Mouse (Mus musculus) sigmoid colon, adult 10 weeks (tissue): ENCODE data around the gene A230050P20Rik. TPM values are rescaled to one million over a fixed set of nuclear protein-coding genes. Genes with fewer than 3 reads are reported as not detected.

Experiments
- polyA plus RNA-seq: library from polyadenylated mRNA; stranded (reverse); fragments of 350-450 nt; fragmentation: Illumina TruSeq; extraction: RNeasy Lipid Tissue Mini Kit (QIAGEN cat#74804); gene quantifications from one replicate; pipeline ENCODE4 v1.2.3, GENCODE M21; 2014; ENCODE audit warnings: low read depth, low replicate concordance

The A230050P20Rik gene
- 6.5 TPM for polyA plus RNA-seq

DNA sequence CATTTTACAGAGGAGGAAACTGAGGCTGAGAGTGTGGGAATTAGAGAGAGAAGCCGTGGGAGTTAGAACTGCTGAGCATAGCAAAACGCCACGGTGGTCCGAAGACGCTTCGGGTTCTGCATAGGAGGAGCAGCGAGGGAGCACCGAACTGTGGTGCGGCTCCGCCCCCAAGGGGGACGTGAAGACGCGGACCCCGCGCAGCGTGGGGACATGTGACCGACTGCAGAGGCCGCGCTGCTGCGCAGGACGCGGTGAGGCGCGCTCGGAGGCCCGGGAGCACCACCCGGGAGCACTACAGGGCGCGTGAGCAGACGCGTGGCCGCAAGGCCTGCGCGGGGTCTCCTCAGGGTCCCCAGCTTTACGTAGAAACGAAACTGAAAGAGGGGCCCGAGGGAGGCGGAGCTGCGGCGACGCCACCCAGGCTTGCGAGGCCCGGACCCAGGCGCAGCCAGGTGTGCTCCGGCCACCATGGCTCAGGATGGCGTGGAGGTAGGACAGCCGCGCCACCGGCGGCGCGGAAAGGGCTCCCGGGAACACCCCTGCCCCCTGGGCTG lies at the start of gene A230050P20Rik:
Gene A230050P20Rik (plus strand): TSS at position 195 of the 554 bp plus-strand sequence.

DNA sequence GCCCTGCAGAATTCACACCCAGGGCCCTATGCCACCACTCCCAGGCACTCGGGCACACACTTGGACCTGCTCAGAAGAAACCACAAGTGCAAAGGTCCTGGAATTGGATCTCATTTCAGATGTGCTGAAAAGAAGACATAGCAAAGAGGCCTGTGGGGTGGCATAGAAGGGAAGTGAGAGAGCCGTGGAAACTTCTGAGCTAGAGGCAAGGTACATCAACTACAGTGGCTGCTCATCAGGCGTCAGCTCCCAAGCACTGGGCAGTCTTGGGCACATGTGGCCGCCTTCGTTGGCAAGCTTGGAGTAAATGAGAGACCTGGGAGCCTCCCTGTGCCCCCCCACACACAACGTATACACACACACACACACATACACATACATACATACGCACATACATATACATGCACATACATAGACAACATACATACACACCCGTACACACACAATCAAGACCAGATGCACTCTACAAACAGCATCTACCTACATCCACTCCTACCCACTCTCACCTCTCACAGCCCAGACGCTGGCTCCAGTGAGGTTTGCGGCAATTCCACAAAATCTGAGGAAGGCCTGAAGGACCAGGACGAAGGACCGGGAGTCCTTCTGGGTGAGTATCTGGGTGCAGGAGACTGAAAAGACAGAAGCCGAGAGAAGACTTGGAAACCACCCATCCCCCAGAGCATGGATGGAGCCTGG lies 10.8 kb downstream of the A230050P20Rik start, which contains the start of gene Angptl6:
Gene Angptl6 (minus strand): TSS at position 631 of the 696 bp plus-strand sequence.

DNA sequence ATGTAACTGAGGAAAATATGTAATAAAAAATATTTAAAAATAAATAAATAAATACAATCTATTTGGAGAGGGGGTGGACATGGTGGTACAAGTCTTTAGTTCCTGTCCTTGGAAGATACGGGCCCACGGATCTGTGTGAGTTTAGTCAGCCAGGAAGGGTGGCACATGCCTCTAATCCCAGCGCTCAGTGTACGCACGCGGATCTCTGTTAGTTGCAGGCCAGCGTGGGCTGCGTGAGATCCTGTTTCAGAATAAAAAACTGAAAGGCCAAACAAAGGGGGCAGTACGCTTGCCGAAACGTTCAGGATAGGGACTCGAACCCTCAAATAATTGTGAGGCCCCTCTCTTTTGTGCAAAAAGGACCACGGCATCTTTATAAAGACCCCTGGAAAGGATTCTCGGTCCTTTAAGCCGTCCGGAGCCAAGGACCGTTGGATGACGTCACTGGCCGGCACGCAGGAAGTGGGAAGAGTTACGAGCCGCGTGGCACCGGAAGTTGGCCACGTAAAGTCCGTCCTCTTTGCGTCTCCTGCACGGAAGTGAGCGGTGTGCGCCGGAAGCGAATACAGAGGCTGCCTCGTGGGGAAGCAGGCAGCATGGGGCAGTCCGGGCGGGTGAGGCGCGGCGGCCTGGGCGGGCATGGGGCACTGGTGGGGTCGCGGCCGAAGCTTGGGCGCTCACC lies 19.4 kb downstream of the A230050P20Rik start, which contains the start of gene Ppan:
Gene Ppan (plus strand): TSS at position 472 of the 682 bp plus-strand sequence.

DNA sequence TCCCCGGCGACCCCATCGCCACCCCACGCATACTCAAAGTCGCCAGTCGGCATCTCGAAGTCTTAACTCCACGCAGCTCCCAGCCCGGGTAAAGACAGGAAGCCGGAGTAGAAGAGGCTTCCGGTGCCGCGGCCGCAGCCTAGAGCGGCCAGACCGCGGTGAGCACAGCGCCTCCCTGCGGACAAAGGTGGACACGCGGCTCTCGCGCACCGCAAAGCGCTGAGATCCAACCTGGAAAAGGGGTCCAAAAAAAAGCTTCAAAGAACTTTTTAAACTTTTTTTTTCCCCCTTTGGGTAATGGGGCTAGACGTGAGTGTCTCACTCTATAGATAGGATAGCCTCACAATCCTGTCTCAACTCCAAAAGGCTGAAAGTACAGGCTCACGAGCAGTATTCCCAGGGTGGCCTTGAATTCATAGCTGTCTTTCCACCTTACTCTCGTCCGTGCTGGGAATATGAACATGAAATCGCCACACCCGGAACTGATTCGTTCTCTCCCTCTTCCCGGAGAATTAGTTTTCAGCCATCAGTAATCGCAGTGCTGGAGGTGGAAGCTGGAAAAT lies 30.1 kb downstream of the A230050P20Rik start, which contains the start of gene Eif3g:
Gene Eif3g (minus strand): TSS at position 113 of the 563 bp plus-strand sequence.

Other genes starting within 250 kb of the A230050P20Rik start
- gene Ubl5, start 225.8 kb upstream of the A230050P20Rik start, polyA plus RNA-seq, result 57.3 TPM
- gene Fbxl12, start 223.9 kb upstream of the A230050P20Rik start, polyA plus RNA-seq, result 7.3 TPM
- 0.85 TPM for gene Pin1, start 216.5 kb upstream of the A230050P20Rik start, polyA plus RNA-seq
- 0.79 TPM for gene Olfm2, start 122.3 kb upstream of the A230050P20Rik start, polyA plus RNA-seq
- 0.38 TPM for gene Col5a3, start 53.6 kb upstream of the A230050P20Rik start, polyA plus RNA-seq
- not detected for gene Rdh8, start 50.1 kb upstream of the A230050P20Rik start, polyA plus RNA-seq
- not detected for gene Angptl6, start 11.1 kb downstream of the A230050P20Rik start, polyA plus RNA-seq
- 1.1 TPM for gene Ppan, start 19.5 kb downstream of the A230050P20Rik start, polyA plus RNA-seq
- gene Eif3g, start 30.0 kb downstream of the A230050P20Rik start, polyA plus RNA-seq, result 25.4 TPM
- gene Dnmt1, start 91.2 kb downstream of the A230050P20Rik start, polyA plus RNA-seq, result 7.5 TPM
- 0.66 TPM for gene S1pr2, start 108.1 kb downstream of the A230050P20Rik start, polyA plus RNA-seq
- 1.6 TPM for gene Mrpl4, start 134.1 kb downstream of the A230050P20Rik start, polyA plus RNA-seq
- 4.6 TPM for gene Icam1, start 147.3 kb downstream of the A230050P20Rik start, polyA plus RNA-seq
- gene Icam4, start 160.7 kb downstream of the A230050P20Rik start, polyA plus RNA-seq, result not detected
- not detected for gene Icam5, start 163.4 kb downstream of the A230050P20Rik start, polyA plus RNA-seq
- not detected for gene Zglp1, start 198.5 kb downstream of the A230050P20Rik start, polyA plus RNA-seq
- not detected for gene Gm49373, start 204.5 kb downstream of the A230050P20Rik start, polyA plus RNA-seq
- 0.73 TPM for gene Fdx1l, start 205.0 kb downstream of the A230050P20Rik start, polyA plus RNA-seq
- 0.79 TPM for gene Gm38431, start 223.4 kb downstream of the A230050P20Rik start, polyA plus RNA-seq
- gene Raver1, start 223.4 kb downstream of the A230050P20Rik start, polyA plus RNA-seq, result 9.6 TPM